Mouse (Mus musculus) forebrain, postnatal 0 days (tissue): ENCODE measurements at regions not wholly inside any gene's neighbourhood (a gene's known extent, or its start where the extent isn't known, plus 50 kb on each side); places are given as distances from the start of the nearest gene placed in this dataset.

Experiments used
- ATAC-seq: fragments of 200-750 bp; cut with Nextera tagmentation; 2 replicates; pipeline ENCODE4 v1.8.0; 2017; ENCODE audit warnings: mild to moderate bottlenecking, moderate library complexity
- DNase-seq: peaks from one replicate; pipeline ENCODE4 v3.0.0-alpha.2; 2015
- H3K27ac ChIP-seq: fragments of 300-500 bp; sonication (generic); 2 replicates; pipeline ENCODE4 v1.5.1; 2014; ENCODE audit warnings: low read depth, mild to moderate bottlenecking, antibody characterized with exemption, low read length, moderate library complexity, mixed read lengths
- H3K27me3 ChIP-seq: fragments of 300-500 bp; sonication (generic); 2 replicates; pipeline ENCODE4 v1.6.1; 2014; ENCODE audit warnings: mild to moderate bottlenecking, low read length, mixed read lengths; ENCODE audit not compliant: insufficient read depth
- H3K36me3 ChIP-seq: fragments of 300-500 bp; sonication (generic); 2 replicates; pipeline ENCODE4 v1.6.1; 2014; ENCODE audit warnings: mild to moderate bottlenecking, moderate library complexity; ENCODE audit not compliant: insufficient read depth
- H3K4me1 ChIP-seq: fragments of 300-500 bp; sonication (generic); 2 replicates; pipeline ENCODE4 v1.6.1; 2014; ENCODE audit warnings: antibody characterized with exemption; ENCODE audit not compliant: insufficient read depth
- H3K4me2 ChIP-seq: fragments of 300-500 bp; sonication (generic); 2 replicates; pipeline ENCODE4 v1.6.1; 2014; ENCODE audit warnings: low read depth, mild to moderate bottlenecking, moderate library complexity
- H3K4me3 ChIP-seq: fragments of 300-500 bp; sonication (generic); 2 replicates; pipeline ENCODE4 v1.5.1; 2014; ENCODE audit warnings: low read depth, low read length, mixed read lengths
- H3K9ac ChIP-seq: fragments of 300-500 bp; sonication (generic); 2 replicates; pipeline ENCODE4 v1.6.1; 2014; ENCODE audit warnings: mild to moderate bottlenecking
- H3K9me3 ChIP-seq: fragments of 300-500 bp; sonication (generic); 2 replicates; pipeline ENCODE4 v1.6.1; 2016; ENCODE audit warnings: low read length
- CTCF ChIP-seq: sonication (generic); IDR thresholded peaks from 2 replicates; pipeline ENCODE4 v1.5.1; 2016; ENCODE audit warnings: antibody characterized with exemption, control low read depth, low read depth
- WGBS: fragments of 180-500 bp; shearing (Covaris S2); extraction: QIAGEN DNeasy Blood & Tissue Kit; methylation state at CpG from one replicate; pipeline ENCODE4 v1.1.7; 2014; 5-methylcytosine and 5-hydroxymethylcytosine counted together

DNA sequence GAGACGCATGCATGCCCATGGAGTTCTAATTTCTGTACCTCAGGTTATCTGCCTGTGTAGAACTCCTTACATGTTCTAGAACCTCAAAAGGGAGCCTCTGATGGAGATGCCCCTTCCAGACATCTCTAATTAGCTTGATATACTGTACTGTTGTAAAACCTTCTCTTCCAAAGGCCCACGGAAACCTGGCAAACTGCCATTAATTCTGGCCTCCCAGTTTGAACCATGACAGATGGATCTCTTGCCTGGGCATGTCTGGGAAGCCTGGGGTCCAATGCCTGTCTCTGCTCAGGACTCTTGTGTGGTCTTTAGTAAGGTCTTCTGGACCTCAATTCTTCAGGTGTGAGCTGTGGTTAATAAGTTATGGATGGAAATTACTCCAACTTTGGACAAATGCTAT, 207.7 kb upstream of the Camk1g start:
- no peak for TF ChIP-seq CTCF
- Histone ChIP-seq H3K4me2 (no peak overlapping the region), H3K4me3 (no peak overlapping the region), H3K4me1 (peaks cover 5% of the 10 kb centered on the region; the same call in 1 of the 2 replicates), H3K36me3 (no peaks in the 10 kb centered on the region), H3K9me3 (no peaks in the 10 kb centered on the region), H3K27ac (no peak overlapping the region), H3K27me3 (no peaks in the 10 kb centered on the region), H3K9ac (no peak overlapping the region)
- DNase-seq (no peak), ATAC-seq (no peak)
- WGBS = 61% methylated on average over 2 of the region's 2 CpGs

DNA sequence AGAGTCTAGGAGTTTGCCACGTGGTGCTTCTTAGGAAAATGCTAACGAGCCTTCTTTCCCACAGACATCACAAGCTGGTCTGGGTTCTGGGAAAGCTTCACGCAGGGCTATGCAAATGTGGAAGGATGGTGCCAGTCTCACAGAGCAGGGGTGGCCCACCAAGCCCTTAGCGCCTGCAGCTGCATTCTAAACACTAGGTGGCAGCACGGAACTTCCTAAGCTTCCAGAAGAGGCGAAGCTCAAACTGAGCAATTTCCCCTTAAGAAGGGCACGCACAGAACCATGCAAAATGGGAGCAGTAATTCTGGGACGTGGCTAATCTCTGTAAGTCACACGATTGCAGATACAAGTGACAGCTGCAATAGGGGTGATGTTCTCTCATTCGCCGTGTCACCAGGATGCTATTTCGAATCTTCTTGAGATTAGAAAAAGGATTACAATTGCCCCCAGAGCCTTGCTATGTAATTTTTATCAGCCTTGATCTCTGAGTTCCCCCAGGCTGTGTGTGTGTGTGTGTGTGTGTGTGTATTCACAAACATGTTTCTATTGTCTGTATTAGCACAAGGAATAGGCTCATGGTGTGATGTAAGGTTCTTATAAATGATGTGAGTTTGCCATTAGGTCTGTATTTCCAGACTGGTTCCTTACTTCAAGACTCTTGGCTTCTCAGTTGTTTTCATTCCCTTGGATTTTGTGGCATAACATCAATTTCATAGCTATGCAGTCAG, 206.1 kb upstream of the Camk1g start:
- Histone ChIP-seq H3K9ac (no peak overlapping the region), H3K36me3 (no peaks in the 10 kb centered on the region), H3K27ac (peak overlapping the region; percentile 67), H3K4me3 (no peak overlapping the region), H3K9me3 (no peaks in the 10 kb centered on the region), H3K4me2 (no peak overlapping the region), H3K27me3 (no peaks in the 10 kb centered on the region), H3K4me1 (peaks cover 5% of the 10 kb centered on the region; the same call in 1 of the 2 replicates)
- WGBS = 3% methylated on average over 12 of the region's 12 CpGs
- peak; percentile 97 for DNase-seq
- peak; percentile 98 for ATAC-seq
- peak; percentile 98 for TF ChIP-seq CTCF

DNA sequence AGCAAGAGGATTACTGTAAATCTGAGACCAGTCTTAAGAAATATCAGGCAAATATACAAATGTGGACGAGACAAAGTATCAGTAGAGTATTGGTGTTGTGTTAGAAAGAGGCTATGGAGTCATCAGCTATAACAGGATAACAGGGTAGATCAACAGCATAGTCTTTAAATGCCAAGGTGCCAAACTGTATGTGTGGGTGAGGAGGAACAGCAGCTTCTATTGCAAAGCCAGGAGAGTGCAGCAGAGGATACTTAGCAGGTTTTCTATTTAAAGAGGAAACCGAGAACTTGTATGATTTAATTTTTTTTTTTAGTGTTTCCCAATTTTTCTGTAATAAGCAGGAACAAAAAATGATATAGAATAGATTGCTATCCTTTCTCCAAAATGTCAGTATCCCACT, 202.7 kb upstream of the Camk1g start:
- Histone ChIP-seq H3K4me3 (no peak overlapping the region), H3K36me3 (no peaks in the 10 kb centered on the region), H3K4me1 (peaks cover 5% of the 10 kb centered on the region; the same call in 1 of the 2 replicates), H3K9ac (no peak overlapping the region), H3K27me3 (no peaks in the 10 kb centered on the region), H3K4me2 (no peak overlapping the region), H3K9me3 (no peaks in the 10 kb centered on the region), H3K27ac (no peak overlapping the region)
- WGBS = 74% methylated on average over 2 of the region's 2 CpGs
- no peak for DNase-seq
- TF ChIP-seq CTCF = no peak
- ATAC-seq = no peak

DNA sequence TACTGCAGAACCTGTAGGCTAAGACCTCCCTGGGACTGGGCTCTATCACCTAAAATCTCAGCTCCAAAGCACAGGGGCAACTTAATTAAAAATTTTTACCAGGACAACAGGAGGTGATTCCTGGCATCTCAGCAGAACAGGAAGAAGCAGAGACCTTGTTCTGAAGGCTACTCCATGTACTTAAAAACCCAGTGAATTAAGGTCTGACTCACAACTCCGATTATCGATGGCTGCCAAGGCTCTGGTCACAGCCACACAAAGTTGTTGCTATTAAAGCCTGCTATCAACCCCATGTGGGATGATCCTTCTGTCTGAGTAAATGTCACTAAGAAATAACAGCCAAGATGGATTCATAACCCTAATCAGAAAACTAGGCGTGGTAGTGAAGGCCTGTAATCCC, 202.3 kb upstream of the Camk1g start:
- WGBS = 91% methylated on average over 3 of the region's 3 CpGs
- H3K9ac ChIP-seq = no peak overlapping the region
- no peak overlapping the region for H3K4me3 ChIP-seq

DNA sequence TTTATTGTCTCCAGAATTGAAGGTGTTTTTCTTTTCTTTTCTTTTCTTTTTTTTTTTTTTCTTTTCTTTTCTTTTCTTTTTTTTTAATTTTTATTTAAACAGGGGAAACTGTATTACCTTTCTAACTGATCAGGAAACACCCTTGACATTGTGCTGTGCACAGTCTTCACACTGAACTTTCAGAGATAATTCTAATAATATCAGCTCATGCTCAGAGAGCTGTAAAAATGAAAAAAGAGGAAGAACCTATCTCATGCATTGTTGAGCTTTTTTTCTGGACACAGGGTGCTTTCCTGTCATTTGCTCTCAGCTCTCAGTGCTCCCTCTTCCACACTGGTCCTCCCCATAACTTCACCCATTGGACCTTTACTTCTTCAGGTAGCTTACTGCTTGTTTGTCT, 201.0 kb upstream of the Camk1g start:
- DNase-seq (no peak), ATAC-seq (no peak)
- Histone ChIP-seq H3K27ac (no peak overlapping the region), H3K9me3 (no peaks in the 10 kb centered on the region), H3K4me3 (no peak overlapping the region), H3K27me3 (no peaks in the 10 kb centered on the region), H3K4me1 (no peaks in the 10 kb centered on the region), H3K4me2 (no peak overlapping the region), H3K9ac (no peak overlapping the region), H3K36me3 (no peaks in the 10 kb centered on the region)
- TF ChIP-seq CTCF = no peak

More for the DNA sequence above, 202.3 kb upstream of the Camk1g start:
- Histone ChIP-seq H3K4me1 (peaks cover 5% of the 10 kb centered on the region; the same call in 1 of the 2 replicates), H3K27ac (no peak overlapping the region), H3K4me2 (no peak overlapping the region), H3K9me3 (no peaks in the 10 kb centered on the region), H3K27me3 (no peaks in the 10 kb centered on the region), H3K36me3 (no peaks in the 10 kb centered on the region)
- ATAC-seq (no peak), DNase-seq (no peak)
- TF ChIP-seq CTCF = no peak

DNA sequence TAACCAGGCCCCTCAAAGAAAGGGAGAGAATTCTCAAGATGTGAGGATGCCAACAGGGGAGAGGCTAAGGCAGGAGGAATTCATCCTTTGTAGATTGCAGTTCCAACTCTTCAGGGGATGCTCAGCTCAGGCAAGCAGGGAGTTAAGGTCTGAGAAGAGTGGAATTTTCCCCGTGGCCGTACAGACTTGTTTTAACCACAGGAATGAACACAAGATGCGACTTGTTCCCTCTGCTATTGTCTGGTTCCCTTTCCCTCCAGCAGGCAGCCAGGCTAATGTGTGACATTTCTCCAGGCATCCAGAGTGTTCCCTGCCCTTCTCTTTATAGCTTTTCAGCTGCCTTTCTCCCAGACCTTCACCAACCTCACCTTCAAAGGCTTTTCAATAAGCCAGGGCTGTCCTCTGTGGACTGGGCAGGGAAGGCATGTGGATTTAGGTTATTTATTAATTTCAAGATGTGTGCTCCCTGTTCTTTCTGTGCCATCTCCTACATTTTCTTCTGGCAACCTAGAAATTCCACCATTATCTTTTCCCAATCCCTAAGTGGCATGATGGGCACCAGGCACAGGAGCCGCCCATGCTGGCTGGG, 198.6 kb upstream of the Camk1g start:
- 34% methylated on average over 4 of the region's 4 CpGs for WGBS
- DNase-seq (no peak), ATAC-seq (no peak)
- H3K36me3 ChIP-seq = no peaks in the 10 kb centered on the region
- no peaks in the 10 kb centered on the region for H3K27me3 ChIP-seq
- TF ChIP-seq CTCF = no peak
- H3K9me3 ChIP-seq = no peaks in the 10 kb centered on the region
- 0 out of 2 replicates have a peak, but pooled peaks cover 2% of the 10 kb centered on the region for H3K4me1 ChIP-seq
- H3K4me3 ChIP-seq = no peak overlapping the region
- H3K9ac ChIP-seq = no peak overlapping the region
- H3K27ac ChIP-seq = no peak overlapping the region
- no peak overlapping the region for H3K4me2 ChIP-seq

DNA sequence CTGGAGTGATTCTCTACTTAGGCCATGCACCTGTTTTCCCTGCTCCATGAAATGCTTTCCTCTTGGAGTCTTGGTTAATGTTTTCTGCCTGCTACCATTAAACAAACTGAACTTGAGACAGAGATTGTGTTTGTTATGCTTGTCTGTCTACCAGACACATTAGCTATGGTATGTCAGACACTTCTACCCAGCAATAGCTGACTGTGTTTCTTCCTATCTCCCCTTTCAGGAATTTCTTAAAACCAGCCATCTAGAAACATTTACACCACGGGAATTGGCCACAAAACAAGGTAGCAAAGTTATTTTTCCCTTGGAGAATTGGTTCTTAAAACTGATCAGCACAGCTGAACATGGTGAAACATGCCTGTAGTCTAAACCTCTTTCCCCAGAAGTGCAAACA, 197.1 kb upstream of the Camk1g start:
- 63% methylated on average over 1 of the region's 1 CpGs for WGBS
- TF ChIP-seq CTCF = no peak
- Histone ChIP-seq H3K4me2 (no peak overlapping the region), H3K27ac (no peak overlapping the region), H3K27me3 (no peaks in the 10 kb centered on the region), H3K4me3 (no peak overlapping the region), H3K36me3 (no peaks in the 10 kb centered on the region), H3K9me3 (no peaks in the 10 kb centered on the region), H3K4me1 (0 out of 2 replicates have a peak, but pooled peaks cover 3% of the 10 kb centered on the region), H3K9ac (no peak overlapping the region)
- no peak for ATAC-seq
- DNase-seq = no peak
